Mouse (Mus musculus): ENCODE measurements around the gene Mmp7.

Mmp7 gene

DNA sequence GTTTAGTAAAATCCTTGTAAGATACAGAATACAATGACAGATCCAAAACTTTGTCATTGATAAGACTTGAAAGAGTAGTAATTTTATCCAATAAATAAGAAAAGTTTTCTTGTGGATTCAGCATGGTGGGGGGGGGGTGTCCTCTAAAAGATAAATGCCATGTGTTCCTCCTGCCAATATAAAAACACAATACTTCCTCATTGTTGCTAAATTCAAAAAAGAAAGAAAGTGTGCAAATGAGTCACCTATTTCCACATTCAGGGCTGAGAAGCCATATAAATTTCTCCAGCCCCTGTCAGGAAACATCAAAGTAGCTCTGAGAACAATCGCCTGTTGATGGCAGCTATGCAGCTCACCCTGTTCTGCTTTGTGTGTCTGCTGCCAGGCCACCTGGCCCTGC, at the start of gene Mmp7:
Gene Mmp7, plus strand, starts transcription at position 301 of the 400 bp plus-strand sequence.
- no peak for DNase-seq (ENCODE audit: low spot score)

DNA sequence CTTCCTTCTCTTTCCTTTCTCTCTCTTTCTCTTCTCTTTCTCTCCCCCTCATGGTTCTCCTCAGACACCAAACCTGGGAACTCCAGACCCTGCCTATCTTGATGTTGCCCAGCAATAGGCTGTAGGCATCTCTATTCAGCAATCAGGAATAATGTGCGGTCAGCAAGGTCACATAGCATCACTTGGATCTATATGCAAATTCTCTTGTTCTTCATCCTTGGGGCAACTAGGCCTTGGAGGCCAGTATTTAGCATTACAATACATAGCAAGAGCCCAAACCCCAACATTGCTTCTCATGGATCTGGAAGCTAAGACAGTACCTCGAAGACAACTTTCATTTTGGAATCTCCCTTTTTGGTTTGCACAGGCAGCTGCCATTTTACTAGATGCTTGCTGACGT, 44.0 kb upstream of the Mmp7 start:
- no peak for DNase-seq (ENCODE audit: low spot score)

DNA sequence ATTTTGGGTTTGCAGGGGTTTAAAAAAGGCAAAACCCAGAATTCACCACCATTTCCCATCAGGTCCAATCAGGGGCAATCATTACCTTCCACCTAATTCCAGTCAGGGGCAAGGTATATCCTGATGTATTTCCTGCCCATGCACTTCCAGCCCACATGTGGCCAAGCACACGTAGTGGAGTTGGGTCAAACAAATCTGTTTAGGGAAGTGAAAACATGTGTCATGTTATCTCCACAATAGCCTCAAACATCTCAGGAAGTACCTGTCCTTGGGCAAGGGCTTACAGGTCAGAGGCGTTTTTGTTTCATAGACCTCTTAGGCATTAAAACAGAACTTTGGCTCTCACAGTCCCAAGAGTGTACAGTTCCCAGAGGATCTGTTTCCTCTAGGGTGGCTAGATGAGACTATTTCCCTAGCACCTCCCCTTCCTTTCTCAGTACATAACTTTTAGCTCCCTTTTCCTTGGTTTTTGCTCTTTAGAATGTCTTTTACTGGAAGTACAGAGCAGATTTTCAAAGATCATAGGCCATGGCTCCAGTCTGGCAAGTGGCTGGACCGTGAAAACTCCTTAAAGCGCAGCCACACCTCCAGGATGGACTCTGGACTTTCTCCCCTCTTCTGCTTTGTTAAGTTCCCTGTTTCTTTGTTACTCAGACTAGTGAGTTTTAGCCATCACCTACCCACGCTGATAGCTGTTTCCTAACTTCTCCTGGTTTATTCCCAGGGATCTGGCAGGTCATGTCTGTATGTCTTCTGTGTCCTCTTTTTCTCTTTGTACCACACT, 41.3 kb upstream of the Mmp7 start:
- no peak for DNase-seq (ENCODE audit: low spot score)

DNA sequence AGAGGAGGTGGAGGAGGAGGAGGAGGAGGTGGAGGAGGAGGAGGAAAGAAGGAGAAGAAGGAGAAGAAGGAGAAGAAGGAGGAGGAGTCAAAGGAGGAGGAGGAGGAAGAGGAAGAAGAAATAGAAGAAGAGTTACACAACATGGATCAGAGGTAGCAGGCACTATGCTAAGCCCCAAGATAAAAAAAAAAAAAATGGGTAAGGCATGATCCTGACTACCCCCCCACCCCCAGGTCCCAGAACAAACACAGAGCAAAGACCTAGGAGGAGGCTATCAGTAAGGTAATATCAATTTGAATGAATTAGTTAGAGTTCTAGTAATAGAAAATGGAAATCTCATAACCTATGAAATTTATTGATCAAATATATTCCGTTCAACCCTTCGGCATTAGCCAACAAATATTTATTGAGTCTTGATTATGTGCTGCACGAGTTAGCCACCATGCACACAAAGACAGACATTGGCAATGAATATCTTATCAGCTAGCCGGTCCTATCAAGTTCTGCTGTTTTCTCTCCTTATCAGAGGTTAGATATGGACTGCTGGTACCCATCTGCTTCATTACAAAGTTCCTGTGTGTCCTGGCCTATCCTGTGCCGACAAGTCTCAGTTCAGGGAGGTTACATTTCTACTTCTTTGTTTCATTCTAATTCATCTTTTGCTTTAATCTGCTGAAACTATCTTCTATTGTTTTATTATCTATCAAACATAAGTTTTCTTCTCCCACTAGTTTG, 39.4 kb upstream of the Mmp7 start:
- no peak for DNase-seq (ENCODE audit: low spot score)

GRCm38 (mm10) chr9:7657946-7658345, 33.9 kb upstream of the Mmp7 start:
- DNase-seq (ENCODE audit: low spot score) = no peak

DNA sequence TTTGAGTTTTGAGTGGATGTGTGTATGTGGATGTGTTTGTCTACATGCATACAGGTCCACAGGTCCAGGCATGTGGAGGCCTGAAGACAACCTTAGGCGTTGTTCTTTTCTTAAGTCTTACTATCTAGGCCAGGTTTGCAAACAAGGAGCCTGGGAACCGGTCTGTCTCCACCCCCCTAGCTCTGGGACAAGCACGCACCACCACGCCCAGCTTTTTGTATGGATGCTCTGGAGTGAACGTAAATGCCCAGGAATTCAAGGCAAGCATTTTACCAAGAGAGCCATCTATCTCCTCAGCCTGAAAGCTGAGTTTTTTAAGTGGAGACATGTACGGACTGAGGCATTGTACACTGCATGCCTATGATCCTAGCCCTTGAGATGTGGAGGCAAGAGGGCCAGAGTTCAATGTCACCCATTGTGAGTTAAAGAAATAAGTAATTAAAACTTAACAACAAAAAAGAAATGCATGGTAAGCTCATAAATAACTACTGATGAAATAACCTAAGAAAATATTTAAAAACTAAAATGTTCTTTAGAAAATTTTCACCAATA, 32.3 kb upstream of the Mmp7 start:
- no peak for DNase-seq (ENCODE audit: low spot score)

DNA sequence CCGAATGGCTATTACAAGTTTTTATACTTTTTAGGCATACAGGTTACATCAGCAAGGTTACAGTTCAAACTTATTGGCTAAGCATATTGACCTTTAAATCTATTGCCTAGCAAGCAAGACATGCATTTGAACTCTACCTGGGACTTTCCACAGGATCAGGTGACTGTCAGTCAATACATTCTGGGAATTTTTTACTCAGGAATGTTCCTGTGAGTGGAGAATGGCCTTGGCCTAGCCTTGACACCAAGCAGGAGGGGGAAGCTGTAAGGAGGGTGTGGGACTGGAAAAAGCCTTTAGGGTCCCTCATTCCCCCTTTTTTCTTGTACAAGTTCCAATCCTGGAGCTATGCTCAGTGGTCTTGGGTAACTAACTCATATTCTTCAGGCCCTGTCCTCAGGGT, 30.5 kb upstream of the Mmp7 start:
- DNase-seq (ENCODE audit: low spot score) = no peak

DNA sequence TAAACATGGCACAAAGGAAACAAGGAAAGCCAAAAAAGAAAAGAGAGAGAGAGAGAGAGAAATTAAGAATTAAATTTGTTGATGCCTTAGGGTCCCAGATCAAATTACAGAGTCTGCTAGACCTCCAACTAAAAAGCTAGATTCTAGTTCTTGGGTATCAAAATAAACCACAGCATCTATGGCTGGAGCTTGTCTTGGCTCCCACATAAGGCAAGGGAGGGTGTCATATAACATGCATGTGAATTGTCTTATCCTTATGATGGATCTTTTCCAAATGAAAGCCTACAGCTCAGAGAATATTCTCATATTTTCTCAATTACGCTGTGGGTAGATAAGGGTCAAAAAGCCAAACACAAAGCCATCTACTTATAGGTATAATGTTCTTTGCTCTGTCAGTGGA, 22.2 kb upstream of the Mmp7 start:
- DNase-seq (ENCODE audit: low spot score) = no peak

DNA sequence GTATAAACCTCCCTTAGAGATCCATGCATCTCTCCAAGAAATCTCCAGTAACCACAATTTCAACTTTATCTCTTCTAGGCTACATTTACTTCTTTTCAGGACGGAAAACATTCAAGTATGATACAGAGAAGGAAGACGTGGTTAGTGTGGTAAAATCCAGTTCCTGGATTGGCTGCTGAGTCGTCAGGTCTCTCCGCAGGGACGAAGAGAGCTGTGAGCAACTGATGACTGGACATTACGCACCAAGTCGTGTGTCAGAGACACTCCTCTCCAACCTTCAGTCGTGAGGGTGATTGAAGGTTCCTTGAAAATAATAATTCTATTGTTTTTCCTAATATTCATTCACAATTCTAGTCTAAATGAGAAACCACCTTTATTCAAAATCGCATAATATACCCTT, 18.9 kb upstream of the Mmp7 start:
- DNase-seq (ENCODE audit: low spot score) = no peak

- DNase-seq (ENCODE audit: low spot score) = no peak
Observed at GRCm38 (mm10) chr9:7678154-7678837, 13.6 kb upstream of the Mmp7 start.

GRCm38 (mm10) chr9:7682081-7682618, 9.7 kb upstream of the Mmp7 start:
- DNase-seq (ENCODE audit: low spot score) = no peak

- no peak for DNase-seq (ENCODE audit: low spot score)
Observed at GRCm38 (mm10) chr9:7686024-7686423, 5.9 kb upstream of the Mmp7 start.

GRCm38 (mm10) chr9:7689799-7690198, 2.1 kb upstream of the Mmp7 start:
- no peak for DNase-seq (ENCODE audit: low spot score)

DNA sequence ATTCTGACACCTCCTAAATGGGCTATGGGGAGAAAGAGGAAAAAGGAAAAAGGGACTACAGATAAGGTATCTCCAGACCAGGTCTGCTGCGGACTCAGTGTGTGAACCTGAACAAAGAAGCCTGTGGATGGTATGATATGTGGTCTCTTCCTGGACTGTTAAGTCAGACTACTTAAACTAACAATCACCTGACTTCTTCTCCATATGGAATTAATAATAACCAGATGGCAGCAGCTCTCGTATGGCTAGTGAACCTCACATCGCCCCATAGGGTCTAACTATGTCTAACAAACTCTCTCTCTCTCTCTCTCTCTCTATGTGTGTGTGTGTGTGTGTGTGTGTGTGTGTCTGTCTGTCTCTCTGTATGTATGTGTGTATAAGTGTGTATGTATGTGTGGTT, 2.1 kb downstream of the Mmp7 start:
- no peak for DNase-seq (ENCODE audit: low spot score)

DNA sequence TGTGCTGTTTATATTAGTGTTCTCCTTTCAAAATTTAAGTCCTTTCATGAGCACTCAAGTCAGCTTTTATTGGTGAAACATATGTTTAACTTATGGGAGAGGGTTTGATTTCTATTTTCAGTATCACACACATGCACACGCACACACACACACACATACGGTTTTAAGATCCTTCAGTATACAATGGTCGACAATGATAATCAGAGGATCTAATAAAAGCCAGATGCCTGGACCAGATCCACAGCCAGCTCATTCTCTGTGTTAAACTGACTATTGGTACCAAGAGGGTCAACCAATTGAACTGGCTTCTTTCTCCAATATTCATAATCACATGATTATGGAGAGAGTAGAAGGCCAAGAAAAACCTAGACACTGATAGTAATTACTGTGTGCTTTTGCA, 3.8 kb downstream of the Mmp7 start:
- DNase-seq (ENCODE audit: low spot score) = no peak

DNA sequence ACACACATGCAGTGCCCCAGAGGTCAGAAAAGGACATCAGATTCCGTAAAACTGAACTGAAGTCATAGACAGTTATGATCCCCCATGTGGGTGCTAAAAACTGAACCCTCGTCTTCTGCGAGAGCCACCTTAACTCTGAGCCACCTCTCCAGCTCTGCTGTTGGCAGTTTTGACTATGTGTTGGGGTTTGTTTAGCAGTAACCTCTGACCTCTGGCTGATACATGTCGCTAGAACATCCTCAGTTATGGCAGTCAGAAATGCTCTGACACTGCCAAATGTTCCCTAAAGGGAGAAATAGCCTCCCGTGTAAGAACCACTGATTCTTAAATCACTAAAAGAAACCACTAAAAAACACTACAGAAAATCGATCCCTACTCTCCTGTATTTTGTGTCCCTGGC, 16.8 kb downstream of the Mmp7 start:
- DNase-seq (ENCODE audit: low spot score) = no peak

DNA sequence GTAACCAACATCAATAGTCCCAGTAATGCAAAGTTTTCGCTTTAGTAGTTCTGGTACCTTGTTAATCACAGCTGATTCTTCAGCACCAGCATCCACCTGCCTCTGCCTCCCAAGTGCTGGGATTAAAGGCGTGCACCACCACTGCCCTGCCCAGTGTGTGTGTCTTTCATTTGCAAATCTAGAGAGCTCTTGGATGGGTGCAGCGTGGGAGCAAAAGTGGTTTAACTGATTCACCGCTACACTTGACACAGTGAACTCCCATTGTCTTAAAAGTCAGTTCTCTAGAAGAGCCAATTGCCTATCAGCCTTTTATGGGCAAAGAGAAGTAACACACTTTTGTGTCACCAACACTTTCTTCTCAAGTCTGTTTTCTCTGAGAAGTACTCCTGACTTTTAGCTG, 19.3 kb downstream of the Mmp7 start:
- no peak for DNase-seq (ENCODE audit: low spot score)

DNA sequence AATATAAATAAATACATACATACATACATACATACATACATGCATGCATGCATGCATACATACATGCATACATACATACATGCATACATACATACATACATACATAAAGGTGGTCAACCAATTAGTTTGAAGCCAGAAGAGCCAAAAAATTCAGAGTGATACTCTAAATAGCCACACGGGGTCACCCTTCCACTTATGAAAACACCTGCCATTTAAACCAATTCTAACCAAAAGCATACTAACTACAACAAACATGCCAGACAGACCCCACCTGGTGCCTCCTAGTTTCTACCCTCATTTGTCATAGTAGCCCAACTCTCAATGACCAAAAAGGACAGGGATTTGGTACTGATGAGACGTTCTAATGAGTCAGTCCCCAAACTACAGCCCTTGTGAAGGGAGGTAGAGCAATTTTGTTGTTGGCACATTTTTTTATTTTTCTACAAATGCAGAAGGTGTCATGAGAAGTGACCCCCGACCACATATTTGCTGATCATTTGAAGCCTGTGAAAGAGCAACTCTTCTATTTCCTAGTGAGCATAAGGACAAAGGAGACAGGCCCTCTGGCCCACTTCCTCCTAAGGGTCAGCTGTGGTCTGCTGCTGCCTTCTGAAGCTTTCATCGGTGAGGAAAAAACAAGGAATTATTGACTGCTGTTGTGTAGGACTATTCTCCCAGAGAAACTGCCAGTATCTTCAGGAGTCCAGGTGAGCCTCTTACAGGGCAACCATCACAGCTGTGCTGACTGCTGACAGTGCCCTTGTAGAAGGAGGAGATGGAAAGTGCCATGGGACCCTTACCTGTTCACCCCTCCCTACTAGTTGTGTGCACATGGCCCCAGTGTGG, 22.4 kb downstream of the Mmp7 start:
- DNase-seq (ENCODE audit: low spot score) = no peak

GRCm38 (mm10) chr9:7714908-7715175, 23.0 kb downstream of the Mmp7 start:
- DNase-seq (ENCODE audit: low spot score) = no peak

GRCm38 (mm10) chr9:7721543-7721942, 29.7 kb downstream of the Mmp7 start:
- DNase-seq (ENCODE audit: low spot score) = no peak

GRCm38 (mm10) chr9:7728997-7729396, 37.1 kb downstream of the Mmp7 start:
- no peak for DNase-seq (ENCODE audit: low spot score)

DNA sequence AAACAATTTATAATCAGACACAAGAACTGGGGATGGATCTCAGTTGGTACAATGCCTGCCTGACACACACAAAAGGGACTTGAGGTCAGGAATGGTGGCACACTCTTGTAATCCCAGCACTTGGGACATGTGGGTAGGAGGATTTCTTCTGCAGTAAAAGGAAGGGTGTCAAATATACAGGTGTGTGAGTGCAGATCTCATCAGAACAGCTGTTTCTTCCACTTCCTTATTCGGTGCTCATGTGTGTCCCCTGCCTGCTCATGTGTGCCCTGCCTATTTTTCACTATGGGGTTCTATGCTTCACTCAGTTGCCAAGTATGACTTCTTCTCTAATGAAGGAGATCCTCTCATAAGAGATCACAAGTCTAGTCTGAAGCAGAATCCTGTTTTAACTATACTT, 50.8 kb downstream of the Mmp7 start:
- no peak for DNase-seq (ENCODE audit: low spot score)

Measured in ovary, postnatal 36 days (tissue).